ENCODE assay signal across 7 mouse cellular contexts in the genomic region with DNA sequence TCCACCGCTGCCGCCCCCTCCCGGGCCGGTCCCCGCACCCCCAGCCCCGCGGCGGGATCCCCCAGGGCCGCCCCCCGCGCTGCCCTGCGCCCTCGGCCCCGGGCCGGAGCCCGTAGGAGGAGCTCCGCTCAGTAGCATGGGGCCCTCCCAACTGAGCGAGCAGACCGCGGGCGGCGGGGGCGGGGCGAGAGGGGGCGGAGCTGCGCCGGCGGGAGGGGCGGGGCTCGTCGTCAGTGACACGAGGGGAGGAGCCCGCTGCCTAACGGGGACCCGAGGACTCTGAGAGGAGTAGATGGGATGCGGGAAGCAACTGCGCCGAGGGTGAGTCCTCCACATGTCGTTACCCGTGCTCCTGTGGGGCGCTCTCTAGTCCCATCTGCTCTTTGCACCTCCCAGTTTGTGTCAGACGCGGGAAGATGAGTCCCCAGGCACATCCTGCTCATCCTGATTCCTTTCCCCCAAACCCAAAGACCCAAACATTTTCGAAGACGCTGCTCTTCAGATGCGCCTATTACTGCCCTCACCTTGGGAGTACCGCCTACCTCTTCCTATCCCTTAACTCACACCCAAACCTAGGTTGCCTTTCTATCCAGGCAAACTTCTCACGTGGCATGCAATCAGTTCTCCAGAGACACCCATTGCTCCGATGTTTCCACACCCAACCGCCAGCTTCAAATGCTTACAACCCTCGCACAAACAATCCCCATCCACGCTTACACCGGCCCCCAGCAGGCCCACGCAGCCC. TPM values are rescaled to one million over a fixed set of nuclear protein-coding genes. Genes with fewer than 3 reads are reported as not detected.
DNase-seq lines count a peak whose midpoint lies in the region; ATAC-seq lines count a peak whose summit lies in the region.

A gene (minus strand): TSS at position 168 of the 745 bp plus-strand sequence.

- no peaks in the 10 kb centered on the region for H3K36me3 ChIP-seq in embryonic facial prominence, embryonic 11.5 days (replicated peaks; ENCODE audit: control insufficient read depth, insufficient read depth, low read depth, low read length)
- H3K36me3 ChIP-seq in midbrain, embryonic 11.5 days (ENCODE audit: control insufficient read depth, insufficient read depth, low read length): no peaks in the 10 kb centered on the region

- H3K9ac ChIP-seq in embryonic facial prominence, embryonic 11.5 days (replicated peaks; ENCODE audit: low read length): peak within 1 kb of the TSS; percentile 90
- peak within 1 kb of the TSS; percentile 95 for H3K9ac ChIP-seq in midbrain, embryonic 11.5 days (ENCODE audit: low read length)

- WGBS in embryonic facial prominence, embryonic 11.5 days: 1% methylated on average over 29 of the region's 54 CpGs
- under 1% methylated on average over 39 of the region's 54 CpGs for WGBS in midbrain, embryonic 11.5 days

- no peaks in the 10 kb centered on the region for H3K27me3 ChIP-seq in embryonic facial prominence, embryonic 11.5 days (ENCODE audit: control insufficient read depth, insufficient read depth, low read length)
- peaks cover 3% of the 10 kb centered on the region; the same call in 1 of the 2 replicates for H3K27me3 ChIP-seq in midbrain, embryonic 11.5 days (ENCODE audit: control insufficient read depth, insufficient read depth, low read length)

- peak within 1 kb of the TSS; percentile 95 for H3K4me3 ChIP-seq in embryonic facial prominence, embryonic 11.5 days (ENCODE audit: low read depth, low read length)
- H3K4me3 ChIP-seq in midbrain, embryonic 11.5 days (ENCODE audit: low read depth, low read length): peak within 1 kb of the TSS; percentile 95

- intact Hi-C loops in left cerebral cortex, postnatal 4 days (cut with DNase I): no loop called here

- H3K4me1 ChIP-seq in embryonic facial prominence, embryonic 11.5 days (ENCODE audit: control insufficient read depth, insufficient read depth, low read length): peaks cover 3% of the 10 kb centered on the region
- peaks cover 15% of the 10 kb centered on the region for H3K4me1 ChIP-seq in midbrain, embryonic 11.5 days (ENCODE audit: control insufficient read depth, insufficient read depth, low read length)

- H3K27ac ChIP-seq in embryonic facial prominence, embryonic 11.5 days (replicated peaks; ENCODE audit: low read depth, low read length): no peak within 1 kb of the TSS
- H3K27ac ChIP-seq in midbrain, embryonic 11.5 days (ENCODE audit: low read depth, low read length): peak within 1 kb of the TSS; percentile 44

- ATAC-seq in embryonic facial prominence, embryonic 11.5 days (replicated peaks; ENCODE audit: insufficient number of reproducible peaks, low FRiP score, low TSS enrichment, low read depth): peak; percentile 92
- peak; percentile 82 for ATAC-seq in granulocyte monocyte progenitor cell, adult 5-6 weeks (replicated peaks; ENCODE audit: poor library complexity, severe bottlenecking)
- ATAC-seq in midbrain, embryonic 11.5 days (ENCODE audit: low FRiP score): peak; percentile 95

- peak within 1 kb of the TSS; percentile 85 for H3K4me2 ChIP-seq in embryonic facial prominence, embryonic 11.5 days (ENCODE audit: low read depth, low read length)
- H3K4me2 ChIP-seq in midbrain, embryonic 11.5 days: peak within 1 kb of the TSS; percentile 84

- peak; percentile 98 for DNase-seq in adrenal gland, postnatal 10 days
- peak; percentile 90 for DNase-seq in embryonic facial prominence, embryonic 11.5 days (ENCODE audit: low spot score)
- peak; percentile 74 for DNase-seq in kidney, adult 11 months
- DNase-seq in left cerebral cortex, postnatal 4 days: peak; percentile 95
- peak; percentile 98 for DNase-seq in midbrain, embryonic 11.5 days (ENCODE audit: low spot score, missing footprints)
- DNase-seq in skeletal muscle tissue, adult 2 months (ENCODE audit: low read depth, low spot score): peak; percentile 79

- H3K9me3 ChIP-seq in embryonic facial prominence, embryonic 11.5 days (replicated peaks; ENCODE audit: control insufficient read depth, low read length): no peaks in the 10 kb centered on the region
- H3K9me3 ChIP-seq in midbrain, embryonic 11.5 days (ENCODE audit: control insufficient read depth, low read length): no peaks in the 10 kb centered on the region

RNA-seq across cellular contexts. Expression of the gene that starts here (rescaled TPM):
- total RNA-seq in adrenal gland, postnatal 10 days (2021): 10 to 100 TPM; 16.7 to 23.7 TPM
- 7.5 and 8.6 TPM in 2 replicates for polyA plus RNA-seq in embryonic facial prominence, embryonic 11.5 days (2014; fragmentation: Nextera tagmentation; extraction: Ambion mirVana)
- 2.0 and 6.4 TPM in 2 replicates for total RNA-seq in granulocyte monocyte progenitor cell, adult 5-6 weeks (2014; fragmentation: Nextera tagmentation)
- total RNA-seq in granulocyte monocyte progenitor cell, adult 5-6 weeks (2017): 1.9 and 3.8 TPM in 2 replicates
- 10 to 100 TPM; 54.9 to 56.9 TPM for total RNA-seq in left cerebral cortex, postnatal 4 days (2021)
- 6.7 and 9.2 TPM in 2 replicates for polyA plus RNA-seq in midbrain, embryonic 11.5 days (2014; fragmentation: Nextera tagmentation; extraction: Ambion mirVana)
